Mouse (Mus musculus) induced T-regulatory cell, adult 2 months (primary cell): Measurements from ENCODE around the gene Fam131a.
"Not testable (repeated sequence)": the region's sequence is repeated elsewhere in the genome, so short reads cannot be mapped to it uniquely, and the experiment has no call there.

Experiments used
- DNase-seq: peaks from one replicate; pipeline ENCODE4 v3.0.0-alpha.2; 2012; ENCODE audit warnings: low read depth

Gene Fam131a

GRCm38 (mm10) chr16:20693111-20693701, at the start of gene Fam131a:
Gene Fam131a (plus strand): TSS chr16:20693241.
- peak; percentile 81 for DNase-seq

GRCm38 (mm10) chr16:20643911-20644310, 49.1 kb upstream of the Fam131a start:
- DNase-seq: no peak

GRCm38 (mm10) chr16:20651076-20651946, 41.7 kb upstream of the Fam131a start, which contains the start of gene Psmd2:
Gene Psmd2 (plus strand): TSS chr16:20651652.
- DNase-seq: peak; percentile 95

GRCm38 (mm10) chr16:20651947-20652310, 41.1 kb upstream of the Fam131a start:
- DNase-seq: no peak

GRCm38 (mm10) chr16:20653315-20653714, 39.7 kb upstream of the Fam131a start:
- no peak for DNase-seq

- DNase-seq: no peak
Measured at GRCm38 (mm10) chr16:20657661-20658060, 35.4 kb upstream of the Fam131a start.

- DNase-seq: not testable (repeated sequence)
Measured at GRCm38 (mm10) chr16:20668013-20668412, 25.0 kb upstream of the Fam131a start, which contains the start of gene Eif4g1. Gene Eif4g1 (plus strand): TSS chr16:20668313.

- no peak for DNase-seq
Measured at GRCm38 (mm10) chr16:20670291-20670690, 22.8 kb upstream of the Fam131a start.

- DNase-seq: peak; percentile 56
Measured at GRCm38 (mm10) chr16:20671886-20672285, 21.2 kb upstream of the Fam131a start.

GRCm38 (mm10) chr16:20672500-20672902, 20.5 kb upstream of the Fam131a start:
- DNase-seq: peak; percentile 94

- peak; percentile 49 for DNase-seq
Measured at GRCm38 (mm10) chr16:20672965-20673705, 19.9 kb upstream of the Fam131a start.

GRCm38 (mm10) chr16:20673706-20674303, 19.2 kb upstream of the Fam131a start:
- peak; percentile 45 for DNase-seq

- no peak for DNase-seq
Measured at GRCm38 (mm10) chr16:20675213-20675612, 17.8 kb upstream of the Fam131a start.

GRCm38 (mm10) chr16:20676702-20677101, 16.3 kb upstream of the Fam131a start:
- peak; percentile 34 for DNase-seq

- no peak for DNase-seq
Measured at GRCm38 (mm10) chr16:20677380-20677779, 15.7 kb upstream of the Fam131a start.

- DNase-seq: no peak
Measured at GRCm38 (mm10) chr16:20677974-20678675, 14.9 kb upstream of the Fam131a start.

GRCm38 (mm10) chr16:20690774-20691173, 2.3 kb upstream of the Fam131a start:
- no peak for DNase-seq

GRCm38 (mm10) chr16:20691617-20692016, 1.4 kb upstream of the Fam131a start:
- DNase-seq: no peak

GRCm38 (mm10) chr16:20692241-20692965, 638 bp upstream of the Fam131a start:
- DNase-seq: no peak

GRCm38 (mm10) chr16:20694781-20695180, 1.7 kb downstream of the Fam131a start:
- peak; percentile 14 for DNase-seq
